Mouse (Mus musculus): ENCODE measurements around the gene Gas7. TPM values are rescaled to one million over a fixed set of nuclear protein-coding genes. Genes with fewer than 3 reads are reported as not detected.
A peak's percentile ranks its signal among the peaks of the same experiment; 100 is the strongest.

The Gas7 gene
- polyA plus RNA-seq, 1 experiment from 2014 or later, result 57.8 TPM

GRCm38 (mm10) chr11:67655236-67655959 is 200.2 kb downstream of the Gas7 start:
- ATAC-seq (replicated peaks), result no peak
- Histone ChIP-seq H3K27ac (replicated peaks) (peak overlapping the region; percentile 12; the same call in 1 of the 2 replicates), H3K4me3 (no peak overlapping the region), H3K27me3 (no peaks in the 10 kb centered on the region), H3K4me2 (replicated peaks) (no peak overlapping the region), H3K9ac (replicated peaks) (no peak overlapping the region), H3K36me3 (no peaks in the 10 kb centered on the region), H3K9me3 (no peaks in the 10 kb centered on the region), H3K4me1 (peaks cover 33% of the 10 kb centered on the region)
- WGBS, result 58% methylated on average over 17 of the region's 17 CpGs

DNA sequence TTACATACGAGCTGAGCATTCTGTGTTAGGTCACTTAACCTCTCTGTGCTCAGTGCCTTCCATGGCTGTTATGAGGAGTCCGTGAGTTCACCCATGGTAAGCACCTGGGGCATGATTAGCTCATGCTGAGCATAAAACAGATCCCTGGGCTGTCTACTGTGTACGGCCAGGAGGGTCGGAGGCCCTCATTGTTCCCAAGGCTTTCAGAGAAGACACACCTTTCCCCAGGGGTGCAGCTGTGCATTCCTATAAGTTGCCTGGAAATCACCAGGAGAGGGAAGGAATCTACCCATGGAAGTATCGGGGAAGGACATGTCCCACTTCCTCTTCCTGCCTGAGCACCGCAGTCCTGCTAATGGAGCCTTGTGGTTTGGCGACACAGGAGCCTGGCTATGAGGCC is 201.1 kb downstream of the Gas7 start:
- no peak overlapping the region for H3K4me3 ChIP-seq
- no peaks in the 10 kb centered on the region for H3K27me3 ChIP-seq
- H3K9ac ChIP-seq (replicated peaks), result no peak overlapping the region
- no peak for ATAC-seq (replicated peaks)
- WGBS, result 86% methylated on average over 7 of the region's 7 CpGs
- no peaks in the 10 kb centered on the region for H3K9me3 ChIP-seq
- no peak overlapping the region for H3K27ac ChIP-seq (replicated peaks)
- no peaks in the 10 kb centered on the region for H3K36me3 ChIP-seq
- no peak overlapping the region for H3K4me2 ChIP-seq (replicated peaks)
- H3K4me1 ChIP-seq, result peaks cover 33% of the 10 kb centered on the region

DNA sequence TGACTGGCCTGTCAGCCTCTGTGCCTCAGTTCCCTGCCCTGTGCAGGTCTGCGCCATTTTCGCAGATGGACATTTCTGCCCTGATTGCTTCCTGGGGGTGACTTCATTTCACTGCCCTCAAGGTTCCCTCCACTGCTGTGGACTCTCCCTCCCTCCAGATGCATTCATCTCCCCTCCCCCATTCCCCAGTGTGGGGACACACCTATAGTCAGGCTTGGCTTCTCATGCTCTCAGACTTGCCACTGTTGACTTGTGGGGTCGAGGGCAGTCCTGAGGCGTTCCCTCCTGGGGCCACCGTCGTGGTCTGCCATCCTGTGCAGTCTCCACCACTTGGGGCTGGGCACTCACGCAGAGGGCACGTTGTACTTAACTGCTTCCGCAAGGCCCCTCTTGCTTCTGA is 201.6 kb downstream of the Gas7 start:
- no peaks in the 10 kb centered on the region for H3K27me3 ChIP-seq
- H3K9ac ChIP-seq (replicated peaks), result no peak overlapping the region
- H3K36me3 ChIP-seq, result no peaks in the 10 kb centered on the region
- peaks cover 33% of the 10 kb centered on the region for H3K4me1 ChIP-seq
- no peak overlapping the region for H3K4me2 ChIP-seq (replicated peaks)
- ATAC-seq (replicated peaks), result no peak
- H3K9me3 ChIP-seq, result no peaks in the 10 kb centered on the region
- no peak overlapping the region for H3K4me3 ChIP-seq
- H3K27ac ChIP-seq (replicated peaks), result no peak overlapping the region
- WGBS, result 91% methylated on average over 9 of the region's 9 CpGs

DNA sequence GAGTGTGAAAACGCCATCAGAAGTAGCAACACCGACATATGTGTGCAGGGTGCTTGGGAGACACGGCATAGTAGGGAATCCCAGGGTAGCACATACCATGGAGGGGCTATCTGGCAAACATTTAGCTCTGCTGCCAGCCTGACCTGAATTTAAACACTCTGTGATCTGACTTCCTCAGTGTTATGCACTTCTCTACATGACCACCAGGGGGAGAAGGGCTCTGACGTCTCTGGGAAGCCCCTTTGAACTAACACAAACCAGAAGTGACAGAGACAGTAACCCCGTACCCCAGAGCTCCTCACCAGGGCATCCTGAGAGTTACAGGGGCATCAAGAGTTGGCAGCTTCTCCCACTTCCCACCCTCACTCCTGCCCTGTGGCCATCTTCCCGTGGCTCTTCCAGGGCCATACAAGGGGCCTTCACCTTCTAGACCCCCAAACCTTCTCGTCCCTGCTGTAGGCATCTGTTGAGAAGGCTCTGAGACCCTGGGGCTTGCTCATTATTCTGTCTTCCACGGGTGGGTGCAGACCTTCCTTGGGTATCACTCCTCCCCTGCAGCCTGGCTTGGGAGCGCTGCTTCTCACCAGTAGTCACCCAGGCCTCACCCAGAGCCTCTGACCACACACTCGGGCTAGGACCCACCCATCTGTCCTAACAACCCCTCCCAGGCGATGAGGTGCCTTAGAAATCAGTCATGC is 202.6 kb downstream of the Gas7 start:
- WGBS, result 48% methylated on average over 11 of the region's 11 CpGs
- no peaks in the 10 kb centered on the region for H3K27me3 ChIP-seq
- ATAC-seq (replicated peaks), result peak; percentile 18; the same call in 1 of the 2 replicates
- H3K9ac ChIP-seq (replicated peaks), result no peak overlapping the region
- H3K9me3 ChIP-seq, result no peaks in the 10 kb centered on the region
- H3K4me3 ChIP-seq, result no peak overlapping the region
- H3K36me3 ChIP-seq, result no peaks in the 10 kb centered on the region
- H3K4me1 ChIP-seq, result peaks cover 24% of the 10 kb centered on the region
- H3K4me2 ChIP-seq (replicated peaks), result no peak overlapping the region
- H3K27ac ChIP-seq (replicated peaks), result no peak overlapping the region

DNA sequence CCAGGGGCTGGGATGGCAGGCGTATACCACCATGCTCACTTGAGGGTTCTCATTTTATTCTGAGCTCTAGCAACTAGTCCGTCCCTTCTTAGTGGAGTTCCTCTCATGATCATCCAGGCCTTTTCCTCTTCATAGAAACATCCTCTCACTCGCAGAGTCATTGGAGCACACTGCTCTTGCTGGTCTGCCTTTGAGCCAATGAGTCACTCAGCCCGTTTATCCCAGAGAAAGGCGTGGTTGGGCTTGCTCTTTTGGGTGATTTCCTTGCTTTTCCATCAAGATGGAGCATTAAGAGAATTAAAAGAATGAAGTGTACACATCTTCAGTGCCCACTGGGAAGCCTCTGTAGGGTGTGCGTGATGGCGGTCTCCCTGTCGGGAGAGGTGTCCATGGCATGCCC is 206.2 kb downstream of the Gas7 start:
- no peaks in the 10 kb centered on the region for H3K36me3 ChIP-seq
- H3K9ac ChIP-seq (replicated peaks), result no peak overlapping the region
- ATAC-seq (replicated peaks), result no peak
- H3K4me1 ChIP-seq, result peaks cover 8% of the 10 kb centered on the region
- H3K27me3 ChIP-seq, result no peaks in the 10 kb centered on the region
- WGBS, result 90% methylated on average over 8 of the region's 8 CpGs
- no peak overlapping the region for H3K27ac ChIP-seq (replicated peaks)
- H3K4me3 ChIP-seq, result no peak overlapping the region
- no peak overlapping the region for H3K4me2 ChIP-seq (replicated peaks)
- H3K9me3 ChIP-seq, result no peaks in the 10 kb centered on the region

DNA sequence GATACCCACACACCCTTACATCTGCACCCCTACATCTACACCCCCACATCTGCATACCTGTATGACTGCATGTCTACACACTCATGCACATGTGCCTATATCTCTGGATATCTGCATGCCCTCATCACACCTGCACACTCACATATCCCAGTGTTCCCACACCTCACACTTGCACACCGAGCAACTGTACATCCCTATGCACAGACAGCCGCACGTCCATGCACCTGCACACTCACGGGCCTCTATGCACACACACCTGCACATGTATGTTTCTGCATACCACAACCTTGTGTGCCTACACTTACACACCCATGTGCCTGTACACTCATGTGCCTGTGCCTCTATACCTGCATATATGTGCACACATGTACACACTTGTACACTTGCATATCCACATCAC is 208.2 kb downstream of the Gas7 start:
- Histone ChIP-seq H3K27me3 (no peaks in the 10 kb centered on the region), H3K9ac (replicated peaks) (no peak overlapping the region), H3K4me1 (peaks cover 14% of the 10 kb centered on the region), H3K4me2 (replicated peaks) (no peak overlapping the region), H3K36me3 (no peaks in the 10 kb centered on the region), H3K27ac (replicated peaks) (no peak overlapping the region), H3K4me3 (no peak overlapping the region), H3K9me3 (no peaks in the 10 kb centered on the region)
- no peak for ATAC-seq (replicated peaks)
- 97% methylated on average over 4 of the region's 4 CpGs for WGBS

DNA sequence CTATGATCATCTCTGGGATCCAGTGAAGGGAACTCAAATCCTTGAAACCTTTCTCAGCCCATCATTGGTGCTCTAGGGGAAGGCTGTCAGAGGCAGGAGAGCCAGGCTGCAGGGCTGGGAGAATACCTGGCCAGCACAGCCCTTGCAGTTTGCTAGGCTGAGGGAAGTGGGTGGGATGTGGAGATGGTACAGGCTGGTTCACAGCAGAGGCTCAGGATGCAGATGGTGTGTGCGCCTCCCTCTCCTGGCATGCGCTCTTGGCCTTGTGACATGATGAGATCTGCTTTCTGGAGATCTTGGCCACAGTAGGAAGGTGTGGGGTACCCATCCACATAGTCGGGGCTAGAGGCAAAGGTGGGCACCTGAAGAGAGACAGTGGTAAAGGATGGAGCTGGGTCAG is 209.0 kb downstream of the Gas7 start:
- H3K4me3 ChIP-seq, result no peak overlapping the region
- WGBS, result 74% methylated on average over 3 of the region's 3 CpGs
- no peak overlapping the region for H3K9ac ChIP-seq (replicated peaks)
- no peaks in the 10 kb centered on the region for H3K36me3 ChIP-seq
- no peak overlapping the region for H3K4me2 ChIP-seq (replicated peaks)
- H3K27ac ChIP-seq (replicated peaks), result no peak overlapping the region
- H3K4me1 ChIP-seq, result peaks cover 17% of the 10 kb centered on the region
- no peaks in the 10 kb centered on the region for H3K9me3 ChIP-seq
- ATAC-seq (replicated peaks), result no peak
- no peaks in the 10 kb centered on the region for H3K27me3 ChIP-seq

DNA sequence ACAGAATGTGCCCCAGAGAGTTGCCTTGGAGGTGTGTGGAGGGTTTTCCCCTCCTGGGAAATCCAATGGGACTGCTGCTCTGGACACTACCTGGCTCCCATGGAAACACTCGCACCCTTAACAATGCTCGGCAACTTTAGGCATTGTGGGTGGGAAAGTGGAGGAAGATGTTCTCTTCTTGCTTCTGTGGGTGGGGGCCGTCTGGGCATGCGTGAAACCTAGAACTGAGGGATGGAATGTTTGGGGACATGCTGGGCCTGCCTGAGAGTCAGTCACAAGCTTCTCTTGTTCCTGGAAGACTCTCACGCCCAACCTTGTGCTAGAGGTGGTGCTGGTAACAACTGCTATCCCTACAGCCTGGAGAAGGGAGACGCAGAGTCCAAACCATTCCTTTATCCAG is 209.7 kb downstream of the Gas7 start:
- Histone ChIP-seq H3K36me3 (no peaks in the 10 kb centered on the region), H3K9me3 (no peaks in the 10 kb centered on the region), H3K4me3 (no peak overlapping the region), H3K27me3 (no peaks in the 10 kb centered on the region), H3K4me2 (replicated peaks) (no peak overlapping the region), H3K27ac (replicated peaks) (no peak overlapping the region), H3K4me1 (peaks cover 17% of the 10 kb centered on the region), H3K9ac (replicated peaks) (no peak overlapping the region)
- ATAC-seq (replicated peaks), result no peak
- WGBS, result 86% methylated on average over 6 of the region's 6 CpGs

DNA sequence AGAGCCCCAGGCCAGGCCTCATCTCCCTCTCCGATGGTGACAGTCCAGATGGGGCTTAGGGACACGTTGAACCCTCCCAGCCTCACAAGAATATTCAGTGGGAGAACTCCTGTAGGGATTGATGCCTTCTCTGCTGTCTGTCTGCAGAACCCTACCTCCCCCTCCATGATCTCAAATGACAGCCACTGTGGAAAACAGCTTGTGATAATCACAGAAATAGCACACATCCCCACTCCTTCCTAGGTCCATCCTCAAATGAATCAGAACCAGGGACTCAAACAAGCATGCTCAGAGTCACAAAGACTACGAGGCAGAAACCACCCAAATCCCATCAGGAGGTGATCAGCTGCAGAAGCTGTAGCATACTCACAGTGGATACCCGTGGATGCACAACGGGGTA is 210.9 kb downstream of the Gas7 start:
- WGBS, result 81% methylated on average over 5 of the region's 5 CpGs
- Histone ChIP-seq H3K9me3 (no peaks in the 10 kb centered on the region), H3K27me3 (no peaks in the 10 kb centered on the region), H3K36me3 (no peaks in the 10 kb centered on the region), H3K4me1 (peaks cover 17% of the 10 kb centered on the region), H3K9ac (replicated peaks) (no peak overlapping the region), H3K27ac (replicated peaks) (no peak overlapping the region), H3K4me2 (replicated peaks) (no peak overlapping the region), H3K4me3 (no peak overlapping the region)
- ATAC-seq (replicated peaks), result no peak

DNA sequence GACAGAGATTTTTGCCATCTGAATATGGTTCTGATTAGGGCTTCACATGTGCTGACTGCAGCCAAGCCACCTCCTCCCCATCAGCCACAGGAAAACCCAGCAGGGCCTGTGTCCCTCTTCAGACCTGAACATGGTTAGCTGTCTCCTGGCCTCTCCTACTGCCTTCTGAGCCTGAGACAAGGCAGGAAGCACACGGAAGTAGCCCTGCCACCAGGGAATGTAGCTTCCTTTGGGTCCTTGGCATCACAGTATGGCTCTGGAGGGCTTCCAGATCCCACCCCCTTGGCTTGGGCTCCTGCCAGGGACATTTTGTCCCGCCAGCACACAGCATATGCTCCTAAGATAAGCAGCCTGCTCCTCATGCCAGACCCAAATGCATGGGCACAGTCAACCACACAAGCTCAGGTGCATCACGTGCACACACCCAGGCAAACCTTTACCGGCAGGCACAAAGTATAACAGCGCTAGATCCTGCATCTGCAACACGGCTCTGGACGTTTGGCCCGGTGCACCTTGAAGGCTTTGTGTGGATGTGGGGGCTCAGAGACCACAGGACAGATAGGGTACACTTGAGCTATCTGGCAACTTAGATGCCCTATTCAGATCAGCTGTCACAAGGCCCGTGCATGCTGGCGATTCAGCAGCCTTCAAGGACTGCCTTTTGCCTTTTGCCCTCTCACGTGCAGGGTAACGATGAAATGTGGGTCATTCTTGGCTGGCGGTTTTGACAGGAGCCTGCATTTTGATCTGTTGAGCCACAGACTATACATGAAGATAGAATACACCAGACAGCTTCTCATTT is 212.5 kb downstream of the Gas7 start:
- H3K4me2 ChIP-seq (replicated peaks), result no peak overlapping the region
- ATAC-seq (replicated peaks), result peak; percentile 81
- no peaks in the 10 kb centered on the region for H3K9me3 ChIP-seq
- H3K4me3 ChIP-seq, result no peak overlapping the region
- no peaks in the 10 kb centered on the region for H3K36me3 ChIP-seq
- peak overlapping the region; percentile 42 for H3K27ac ChIP-seq (replicated peaks)
- peaks cover 17% of the 10 kb centered on the region for H3K4me1 ChIP-seq
- no peak overlapping the region for H3K9ac ChIP-seq (replicated peaks)
- WGBS, result 61% methylated on average over 13 of the region's 13 CpGs
- no peaks in the 10 kb centered on the region for H3K27me3 ChIP-seq

- WGBS, result 79% methylated on average over 3 of the region's 3 CpGs
- ATAC-seq (replicated peaks), result no peak
- Histone ChIP-seq H3K9me3 (no peaks in the 10 kb centered on the region), H3K4me3 (no peak overlapping the region), H3K4me1 (peaks cover 17% of the 10 kb centered on the region), H3K27ac (replicated peaks) (no peak overlapping the region), H3K4me2 (replicated peaks) (no peak overlapping the region), H3K27me3 (no peaks in the 10 kb centered on the region), H3K9ac (replicated peaks) (no peak overlapping the region), H3K36me3 (no peaks in the 10 kb centered on the region)
Measured at GRCm38 (mm10) chr11:67668460-67669007, 213.3 kb downstream of the Gas7 start.

GRCm38 (mm10) chr11:67670031-67670430 is 214.8 kb downstream of the Gas7 start:
- H3K36me3 ChIP-seq, result no peaks in the 10 kb centered on the region
- H3K9ac ChIP-seq (replicated peaks), result no peak overlapping the region
- H3K27ac ChIP-seq (replicated peaks), result no peak overlapping the region
- H3K4me3 ChIP-seq, result no peak overlapping the region
- no peak for ATAC-seq (replicated peaks)
- H3K4me1 ChIP-seq, result peaks cover 17% of the 10 kb centered on the region
- no peaks in the 10 kb centered on the region for H3K27me3 ChIP-seq
- H3K4me2 ChIP-seq (replicated peaks), result no peak overlapping the region
- WGBS, result 93% methylated on average over 6 of the region's 6 CpGs
- H3K9me3 ChIP-seq, result no peaks in the 10 kb centered on the region
